Mouse (Mus musculus): ENCODE results near the gene Epb41l2. TPM values are rescaled to one million over a fixed set of nuclear protein-coding genes. Genes with fewer than 3 reads are reported as not detected.

Gene Epb41l2
- polyA plus RNA-seq, 1 experiment from 2014 or later: 41.3 TPM

- no peaks in the 10 kb centered on the region for H3K27me3 ChIP-seq
- ATAC-seq: no peak
- ChIA-PET POLR2A (no interaction called here), CTCF (interaction anchor here (2.5 kb wide), 1 partner anchor 10 kb away, joined by 7 read pairs; no protein-coding TSS in a partner anchor)
- no peak for DNase-seq (ENCODE audit: low read depth, low spot score)
- no peak for TF ChIP-seq CTCF (IDR thresholded peaks at IDR 0.05)
- in situ Hi-C loops (cut with MboI; ENCODE audit: low pct_unique_long_range_greater_than_20kb): no loop called here
These were observed 22.4 kb downstream of the Epb41l2 start for GRCm38 (mm10) chr10:25381951-25382350.

- no peaks in the 10 kb centered on the region for H3K27me3 ChIP-seq
- no peak for ATAC-seq
- POLR2A ChIA-PET: interaction anchor here (0.6 kb wide), 1 partner anchor 46 kb away, joined by 5 read pairs; no protein-coding TSS in a partner anchor
- DNase-seq (ENCODE audit: low read depth, low spot score): no peak
- no peak for TF ChIP-seq CTCF (IDR thresholded peaks at IDR 0.05)
- CTCF ChIA-PET: no interaction called here
- in situ Hi-C loops (cut with MboI; ENCODE audit: low pct_unique_long_range_greater_than_20kb): no loop called here
These were observed 23.6 kb downstream of the Epb41l2 start for GRCm38 (mm10) chr10:25383171-25383570.

DNA sequence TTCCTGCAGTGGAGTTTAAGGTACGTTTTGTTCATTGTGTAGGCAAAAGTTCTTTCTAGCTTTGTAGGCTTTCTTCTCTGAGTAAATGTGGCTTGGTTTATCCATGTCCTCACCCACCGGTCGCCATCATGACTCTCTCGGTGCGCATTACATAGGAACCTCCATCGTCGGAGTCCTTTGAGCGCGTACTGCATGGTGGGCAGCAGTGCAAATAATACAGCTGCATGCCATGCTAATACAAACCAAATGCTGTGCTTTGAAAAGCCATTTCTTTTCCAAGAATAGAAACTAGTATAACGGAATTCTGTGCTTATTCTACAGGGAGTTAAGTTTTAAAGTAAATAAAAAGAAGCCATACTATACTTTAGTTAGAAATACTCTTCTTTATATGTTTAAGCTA lies 24.8 kb downstream of the Epb41l2 start:
- DNase-seq (ENCODE audit: low read depth, low spot score): no peak
- TF ChIP-seq CTCF (IDR thresholded peaks at IDR 0.05): no peak
- H3K27me3 ChIP-seq: no peaks in the 10 kb centered on the region
- ChIA-PET POLR2A (interaction anchor here (0.6 kb wide), 1 partner anchor 986 kb away, joined by 4 read pairs; no protein-coding TSS in a partner anchor), CTCF (no interaction called here)
- no peak for ATAC-seq
- in situ Hi-C loops (cut with MboI; ENCODE audit: low pct_unique_long_range_greater_than_20kb): no loop called here

- in situ Hi-C loops (cut with MboI; ENCODE audit: low pct_unique_long_range_greater_than_20kb): no loop called here
- POLR2A ChIA-PET: no interaction called here
- DNase-seq (ENCODE audit: low read depth, low spot score) (no peak), ATAC-seq (no peak)
- TF ChIP-seq CTCF (IDR thresholded peaks at IDR 0.05): no peak
- CTCF ChIA-PET: no interaction called here
- no peaks in the 10 kb centered on the region for H3K27me3 ChIP-seq
These were observed 26.4 kb downstream of the Epb41l2 start for GRCm38 (mm10) chr10:25385811-25386580.

DNA sequence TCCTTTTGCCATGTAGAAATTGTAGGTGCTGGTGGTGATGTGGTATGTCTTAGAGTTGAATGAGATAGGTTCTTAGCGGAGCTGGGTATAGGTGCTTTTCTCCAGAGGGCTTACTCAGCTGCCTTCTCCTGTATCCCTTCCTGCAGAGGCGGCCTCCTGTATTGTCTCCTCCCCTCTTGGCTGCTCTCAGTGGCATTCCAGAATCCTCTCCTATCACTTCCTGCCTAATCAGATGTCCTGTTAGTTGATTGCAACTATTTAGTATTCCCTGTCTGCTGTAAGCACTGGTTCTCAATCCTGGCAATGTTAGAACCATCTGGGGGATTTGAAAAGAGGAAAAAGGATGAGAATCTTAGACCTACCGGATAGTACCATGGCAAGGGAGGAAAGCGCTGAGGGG lies 27.3 kb downstream of the Epb41l2 start:
- ChIA-PET CTCF (interaction anchor here (1.4 kb wide), 1 partner anchor 12 kb away, joined by 3 read pairs; no protein-coding TSS in a partner anchor), POLR2A (no interaction called here)
- DNase-seq (ENCODE audit: low read depth, low spot score) (no peak), ATAC-seq (no peak)
- H3K27me3 ChIP-seq: no peaks in the 10 kb centered on the region
- in situ Hi-C loops (cut with MboI; ENCODE audit: low pct_unique_long_range_greater_than_20kb): no loop called here
- no peak for TF ChIP-seq CTCF (IDR thresholded peaks at IDR 0.05)

DNA sequence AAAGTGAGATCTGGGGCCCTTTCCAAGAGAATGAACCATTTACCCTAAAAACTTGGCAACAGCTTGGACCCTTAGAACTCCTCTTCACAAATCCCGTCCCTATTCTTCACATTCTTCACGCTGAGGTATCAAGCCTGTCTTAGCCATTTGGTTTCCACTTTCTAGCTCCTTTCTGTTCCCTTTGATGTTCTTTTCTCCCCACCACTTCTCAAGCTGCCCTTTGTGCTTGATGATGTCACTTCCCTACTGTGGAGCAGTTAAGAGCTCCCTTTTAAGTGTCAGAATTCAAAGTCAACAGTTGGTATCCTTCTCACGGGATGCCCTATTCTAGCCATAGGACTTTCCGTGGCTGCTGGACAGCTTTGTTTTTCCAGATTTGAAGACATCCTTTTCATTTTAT lies 27.7 kb downstream of the Epb41l2 start:
- POLR2A ChIA-PET: no interaction called here
- ATAC-seq: no peak

GRCm38 (mm10) chr10:25392786-25393185 lies 33.2 kb downstream of the Epb41l2 start:
- no peak for TF ChIP-seq CTCF (IDR thresholded peaks at IDR 0.05)
- no peaks in the 10 kb centered on the region for H3K27me3 ChIP-seq
- CTCF ChIA-PET: no interaction called here
- POLR2A ChIA-PET: no interaction called here
- in situ Hi-C loops (cut with MboI; ENCODE audit: low pct_unique_long_range_greater_than_20kb): no loop called here
- DNase-seq (ENCODE audit: low read depth, low spot score): no peak
- no peak for ATAC-seq

More for the DNA sequence above, 27.7 kb downstream of the Epb41l2 start:
- DNase-seq (ENCODE audit: low read depth, low spot score): no peak
- H3K27me3 ChIP-seq: no peaks in the 10 kb centered on the region
- TF ChIP-seq CTCF (IDR thresholded peaks at IDR 0.05): no peak
- CTCF ChIA-PET: interaction anchor here (1.4 kb wide), 1 partner anchor 12 kb away, joined by 3 read pairs; no protein-coding TSS in a partner anchor
- in situ Hi-C loops (cut with MboI; ENCODE audit: low pct_unique_long_range_greater_than_20kb): no loop called here

- DNase-seq (ENCODE audit: low read depth, low spot score) (no peak), ATAC-seq (no peak)
- H3K27me3 ChIP-seq: no peaks in the 10 kb centered on the region
- no peak for TF ChIP-seq CTCF (IDR thresholded peaks at IDR 0.05)
- ChIA-PET CTCF (interaction anchor here (1.0 kb wide), 1 partner anchor 18 kb away, joined by 3 read pairs; no protein-coding TSS in a partner anchor), POLR2A (no interaction called here)
- in situ Hi-C loops (cut with MboI; ENCODE audit: low pct_unique_long_range_greater_than_20kb): no loop called here
These were observed 34.1 kb downstream of the Epb41l2 start for GRCm38 (mm10) chr10:25393721-25394120.

DNA sequence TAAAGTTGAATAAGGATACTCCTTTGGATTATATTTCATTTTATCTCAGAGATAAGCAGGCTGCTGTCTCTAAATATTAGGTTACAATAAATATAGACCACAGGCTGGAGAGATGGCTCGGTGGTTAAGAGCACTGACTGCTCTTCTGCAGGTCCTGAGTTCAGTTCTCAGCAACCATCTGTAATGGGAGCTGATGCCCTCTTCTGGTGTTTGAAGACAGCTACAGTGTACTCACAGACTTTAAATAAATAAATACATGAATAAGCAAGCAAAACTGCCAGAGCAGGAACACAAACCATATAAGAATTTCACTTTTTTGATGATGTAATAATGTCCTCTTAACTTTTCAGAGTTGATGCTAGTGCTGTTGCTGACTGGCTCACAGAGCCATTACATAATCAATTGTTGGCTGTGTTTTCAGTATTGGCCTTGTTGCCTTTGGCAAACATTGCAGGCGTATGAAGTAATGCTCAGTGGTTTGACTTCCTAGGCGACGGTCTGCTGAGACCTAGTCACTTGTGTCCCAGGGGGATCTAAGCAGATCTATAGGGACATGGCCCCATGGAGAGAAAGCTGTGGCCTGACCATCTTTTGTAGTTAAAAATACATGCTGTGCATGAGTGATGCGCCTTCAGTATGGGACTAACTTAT lies 35.8 kb downstream of the Epb41l2 start:
- no peak for DNase-seq (ENCODE audit: low read depth, low spot score)
- CTCF ChIA-PET: interaction anchor here (0.8 kb wide), 1 partner anchor 127 kb away, joined by 3 read pairs; no protein-coding TSS in a partner anchor

DNA sequence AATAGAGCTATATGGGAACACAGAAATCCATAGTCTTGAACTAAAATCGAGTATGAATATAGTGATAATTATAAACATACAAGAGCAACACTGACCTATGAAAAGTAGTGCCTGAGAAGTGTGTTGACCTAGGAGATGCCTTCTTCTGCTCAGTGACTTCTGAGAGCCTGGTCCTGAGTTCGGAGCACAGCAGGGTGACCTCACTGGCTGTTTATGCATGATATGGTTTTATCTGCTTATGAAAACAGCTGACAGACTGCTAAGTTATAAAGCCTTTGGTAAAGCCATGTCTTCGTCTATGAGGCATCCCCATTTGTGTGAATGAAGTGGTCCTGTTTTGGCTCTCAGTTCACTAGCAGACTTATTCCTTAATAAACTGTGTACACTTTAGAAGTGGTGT lies 37.3 kb downstream of the Epb41l2 start:
- H3K27me3 ChIP-seq: no peaks in the 10 kb centered on the region
- DNase-seq (ENCODE audit: low read depth, low spot score) (no peak), ATAC-seq (no peak)
- in situ Hi-C loops (cut with MboI; ENCODE audit: low pct_unique_long_range_greater_than_20kb): no loop called here
- CTCF ChIA-PET: interaction anchor here (1.3 to 1.6 kb wide), 3 partner anchors 9 to 18 kb away, joined by 4 to 5 read pairs (median 4); no protein-coding TSS in a partner anchor
- POLR2A ChIA-PET: interaction anchor here (0.6 kb wide), 1 partner anchor 90 kb away, joined by 3 read pairs; no protein-coding TSS in a partner anchor
- no peak for TF ChIP-seq CTCF (IDR thresholded peaks at IDR 0.05)

More for the DNA sequence above, 35.8 kb downstream of the Epb41l2 start:
- in situ Hi-C loops (cut with MboI; ENCODE audit: low pct_unique_long_range_greater_than_20kb): no loop called here
- no peaks in the 10 kb centered on the region for H3K27me3 ChIP-seq
- POLR2A ChIA-PET: no interaction called here
- TF ChIP-seq CTCF (IDR thresholded peaks at IDR 0.05): peak; percentile 44
- no peak for ATAC-seq
